Mouse (Mus musculus): ENCODE data around the gene Jpt1. TPM values are rescaled to one million over a fixed set of nuclear protein-coding genes. Genes with fewer than 3 reads are reported as not detected.
"Not testable (repeated sequence)": the region's sequence is repeated elsewhere in the genome, so short reads cannot be mapped to it uniquely, and the experiment has no call there.

Jpt1 gene
- total RNA-seq, 2 experiments from 2014 or later, result 140 to 142 TPM

- DNase-seq (ENCODE audit: low spot score in 2 of 2), result no peak
- Histone ChIP-seq H3K4me3 (no peak overlapping the region), H3K27ac (no peak overlapping the region)
- no peak for TF ChIP-seq CTCF (conservative IDR thresholded peaks at IDR 0.05)
These were observed 4.2 kb downstream of the Jpt1 start for GRCm38 (mm10) chr11:115509773-115510506.

GRCm38 (mm10) chr11:115508061-115508460 is 6.1 kb downstream of the Jpt1 start:
- H3K4me3 ChIP-seq, result no peak overlapping the region
- no peak overlapping the region for H3K27ac ChIP-seq
- no peak for DNase-seq (ENCODE audit: low spot score in 2 of 2)
- TF ChIP-seq CTCF (conservative IDR thresholded peaks at IDR 0.05), result no peak

GRCm38 (mm10) chr11:115506586-115506985 is 7.6 kb downstream of the Jpt1 start:
- H3K4me3 ChIP-seq, result no peak overlapping the region
- TF ChIP-seq CTCF (conservative IDR thresholded peaks at IDR 0.05), result no peak
- DNase-seq (ENCODE audit: low spot score in 2 of 2), result no peak
- no peak overlapping the region for H3K27ac ChIP-seq

DNA sequence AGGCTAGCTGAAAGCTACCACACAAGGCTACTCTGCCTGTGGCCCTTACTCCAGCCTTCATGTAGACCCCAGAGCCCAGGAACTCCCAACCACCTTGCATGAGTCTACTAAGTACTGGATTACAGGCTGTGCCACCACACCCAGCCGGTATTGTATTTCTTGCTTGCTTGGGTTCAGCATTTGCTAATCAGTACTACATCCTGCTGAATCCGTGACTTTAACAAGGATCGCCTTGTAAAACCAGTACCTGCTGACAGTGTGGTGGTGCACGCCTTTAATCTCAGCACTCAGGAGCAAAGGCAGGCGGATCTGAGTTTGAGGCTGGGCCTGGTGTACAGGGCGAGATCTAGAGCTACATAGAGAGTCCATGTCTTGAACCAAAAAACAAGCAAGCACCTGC is 11.6 kb downstream of the Jpt1 start:
- TF ChIP-seq CTCF (conservative IDR thresholded peaks at IDR 0.05), result no peak
- no peak overlapping the region for H3K4me3 ChIP-seq
- DNase-seq (ENCODE audit: low spot score in 2 of 2), result no peak

GRCm38 (mm10) chr11:115496559-115496958 is 17.6 kb downstream of the Jpt1 start:
- DNase-seq (ENCODE audit: low spot score in 2 of 2); H3K27ac ChIP-seq; H3K4me3 ChIP-seq: not testable (repeated sequence)

More for the DNA sequence above, 11.6 kb downstream of the Jpt1 start:
- no peak overlapping the region for H3K27ac ChIP-seq

DNA sequence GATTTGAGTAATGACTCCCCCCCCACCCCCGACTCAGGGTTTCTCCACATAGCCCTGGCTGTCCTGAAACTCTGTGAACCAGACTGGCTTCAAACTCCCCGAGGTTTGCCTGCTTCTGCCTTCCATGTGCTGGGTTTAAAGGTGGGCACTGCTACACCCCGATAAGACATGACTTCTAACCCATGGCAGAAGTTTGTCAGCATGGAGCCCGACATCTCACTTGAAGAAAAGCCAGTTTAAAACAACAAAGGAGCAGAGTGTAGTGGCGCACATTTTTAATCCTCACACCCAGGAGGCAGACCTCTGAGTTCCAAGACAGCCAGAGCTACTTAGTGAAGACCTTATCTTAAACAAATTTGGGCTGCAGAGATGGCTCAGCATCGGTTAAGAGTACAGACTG is 21.8 kb downstream of the Jpt1 start:
- Histone ChIP-seq H3K4me3 (peak overlapping the region; percentile 62), H3K27ac (peak overlapping the region; percentile 90; the same call in 1 of the 2 replicates)
- no peak for DNase-seq (ENCODE audit: low spot score in 2 of 2)
- TF ChIP-seq CTCF (conservative IDR thresholded peaks at IDR 0.05), result no peak

DNA sequence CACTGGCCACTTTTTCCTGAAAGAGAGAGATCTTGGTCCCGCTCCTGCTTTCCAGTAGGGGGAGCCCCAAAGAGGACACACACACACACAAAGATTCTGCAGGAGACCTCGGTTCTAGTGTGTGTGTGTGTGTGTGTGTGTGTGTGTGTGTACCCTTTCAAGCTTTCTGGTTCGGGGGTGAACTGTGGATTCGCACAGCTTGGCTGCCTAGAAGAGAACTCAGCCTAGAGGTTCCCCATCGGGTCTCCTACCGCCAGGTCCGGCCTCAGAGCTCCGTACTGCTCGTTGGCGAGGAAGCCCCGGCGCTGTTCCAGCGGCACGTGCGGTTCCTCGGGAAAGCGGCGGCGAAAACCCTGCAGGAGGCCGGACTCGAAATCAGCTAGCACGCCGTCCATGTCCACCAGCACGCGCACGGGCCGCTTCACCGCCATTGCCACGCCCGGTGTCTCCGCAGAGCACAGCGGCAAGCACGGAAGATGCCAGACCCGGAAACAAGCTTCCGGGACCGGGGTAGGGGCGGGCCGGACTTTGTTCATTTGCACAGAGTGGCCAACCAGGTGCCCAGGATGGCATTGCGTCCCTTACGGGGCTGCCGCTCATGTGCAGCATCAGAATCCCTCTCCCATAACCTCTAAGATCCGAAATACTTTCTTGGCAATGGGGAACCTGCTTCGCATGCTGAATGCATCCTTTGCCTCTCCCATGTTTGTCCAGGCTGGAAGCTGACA is 22.7 kb downstream of the Jpt1 start, which contains the start of gene Nt5c:
TSS of gene Nt5c (minus strand) at position 507 of the 728 bp plus-strand sequence.
- DNase-seq (ENCODE audit: low spot score in 2 of 2), result peak; percentile 85 to 87
- TF ChIP-seq CTCF (conservative IDR thresholded peaks at IDR 0.05), result peak; percentile 88
- Histone ChIP-seq H3K27ac (peak within 1 kb of the TSS; percentile 90), H3K4me3 (peak within 1 kb of the TSS; percentile 62)

- Histone ChIP-seq H3K4me3 (peak overlapping the region; percentile 62), H3K27ac (peak overlapping the region; percentile 90)
- no peak for TF ChIP-seq CTCF (conservative IDR thresholded peaks at IDR 0.05)
- DNase-seq (ENCODE audit: low spot score in 2 of 2), result no peak
These were observed 23.5 kb downstream of the Jpt1 start for GRCm38 (mm10) chr11:115490441-115491355.

- no peak for DNase-seq (ENCODE audit: low spot score in 2 of 2)
- no peak overlapping the region for H3K4me3 ChIP-seq
- no peak overlapping the region for H3K27ac ChIP-seq
- no peak for TF ChIP-seq CTCF (conservative IDR thresholded peaks at IDR 0.05)
These were observed 25.6 kb downstream of the Jpt1 start for GRCm38 (mm10) chr11:115488551-115489104.

- H3K27ac ChIP-seq, result no peak overlapping the region
- no peak for TF ChIP-seq CTCF (conservative IDR thresholded peaks at IDR 0.05)
- no peak overlapping the region for H3K4me3 ChIP-seq
- DNase-seq (ENCODE audit: low spot score in 2 of 2), result no peak
These were observed 29.0 kb downstream of the Jpt1 start for GRCm38 (mm10) chr11:115485155-115485554.

DNA sequence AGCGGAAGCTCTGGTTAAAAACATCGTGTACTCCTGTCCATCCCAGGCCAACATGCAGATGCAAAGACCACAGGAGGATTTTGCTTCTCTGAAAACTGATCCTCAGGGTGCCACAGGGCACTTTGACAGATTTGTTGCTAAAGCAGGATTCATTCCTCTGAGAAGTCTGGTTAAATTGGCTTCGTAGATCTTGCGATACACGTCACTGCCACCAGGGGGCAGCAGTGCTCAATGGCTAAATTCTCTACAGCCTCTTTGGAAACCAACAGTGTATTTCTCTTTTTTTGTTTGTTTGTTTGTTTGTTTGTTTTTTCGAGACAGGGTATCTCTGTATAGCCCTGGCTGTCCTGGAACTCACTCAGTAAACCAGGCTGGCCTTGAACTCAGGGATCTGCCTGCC is 30.5 kb downstream of the Jpt1 start:
- Histone ChIP-seq H3K27ac (peak overlapping the region; percentile 82), H3K4me3 (no peak overlapping the region)
- peak; percentile 99 for TF ChIP-seq CTCF (conservative IDR thresholded peaks at IDR 0.05)
- DNase-seq (ENCODE audit: low spot score in 2 of 2), result peak; percentile 72 to 90

DNA sequence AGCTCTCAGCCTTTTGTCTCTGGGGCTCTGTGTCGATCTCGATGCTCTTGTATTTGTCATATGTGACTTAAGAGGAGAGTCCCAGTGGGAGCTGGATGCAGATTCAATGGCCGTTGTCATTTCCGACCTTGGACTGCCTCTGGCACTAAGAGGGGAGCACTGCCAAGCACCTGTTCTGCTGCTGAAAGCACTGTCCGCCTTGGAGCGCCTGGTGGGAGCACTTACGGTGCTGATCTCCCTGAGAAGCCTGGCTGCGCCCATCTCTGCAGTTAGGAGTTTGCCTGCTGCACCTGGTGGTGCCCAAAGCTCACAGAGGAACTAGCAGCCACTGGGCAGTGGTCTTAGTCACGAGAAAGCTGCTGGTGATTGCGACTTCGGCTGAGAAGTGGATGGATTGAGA is 30.9 kb downstream of the Jpt1 start:
- Histone ChIP-seq H3K4me3 (no peak overlapping the region), H3K27ac (peak overlapping the region; percentile 82)
- no peak for TF ChIP-seq CTCF (conservative IDR thresholded peaks at IDR 0.05)
- DNase-seq (ENCODE audit: low spot score in 2 of 2), result no peak

Measured in layer of hippocampus, adult 2 months (tissue).